Mouse (Mus musculus) ovary, adult 18-20 months (tissue): Measurements from ENCODE around the gene Jmjd8.

Experiments
- DNase-seq: peaks from one replicate; pipeline ENCODE4 v3.0.0; 2022; ENCODE audit warnings: low spot score, mixed read lengths

Jmjd8 gene

DNA sequence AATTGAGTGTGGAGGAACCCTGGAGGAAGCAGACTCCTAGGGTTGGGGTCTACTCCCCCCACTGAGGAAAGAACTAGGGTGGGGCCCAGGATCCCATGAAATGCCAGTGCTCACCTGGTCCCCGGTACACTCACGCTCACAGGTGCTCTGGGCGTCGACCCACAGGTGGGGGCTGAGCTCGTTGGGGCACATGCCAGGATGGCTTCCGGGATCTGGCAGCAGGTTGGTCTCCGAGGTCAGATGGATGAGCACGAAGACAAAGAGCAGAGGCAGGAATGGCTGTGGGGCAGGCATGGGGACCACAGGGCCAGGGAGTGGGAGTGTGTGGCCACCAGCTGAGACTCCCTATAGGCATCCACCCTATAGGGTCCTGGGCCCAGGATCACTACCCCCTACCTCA is 51.1 kb downstream of the Jmjd8 start:
- no peak for DNase-seq

DNA sequence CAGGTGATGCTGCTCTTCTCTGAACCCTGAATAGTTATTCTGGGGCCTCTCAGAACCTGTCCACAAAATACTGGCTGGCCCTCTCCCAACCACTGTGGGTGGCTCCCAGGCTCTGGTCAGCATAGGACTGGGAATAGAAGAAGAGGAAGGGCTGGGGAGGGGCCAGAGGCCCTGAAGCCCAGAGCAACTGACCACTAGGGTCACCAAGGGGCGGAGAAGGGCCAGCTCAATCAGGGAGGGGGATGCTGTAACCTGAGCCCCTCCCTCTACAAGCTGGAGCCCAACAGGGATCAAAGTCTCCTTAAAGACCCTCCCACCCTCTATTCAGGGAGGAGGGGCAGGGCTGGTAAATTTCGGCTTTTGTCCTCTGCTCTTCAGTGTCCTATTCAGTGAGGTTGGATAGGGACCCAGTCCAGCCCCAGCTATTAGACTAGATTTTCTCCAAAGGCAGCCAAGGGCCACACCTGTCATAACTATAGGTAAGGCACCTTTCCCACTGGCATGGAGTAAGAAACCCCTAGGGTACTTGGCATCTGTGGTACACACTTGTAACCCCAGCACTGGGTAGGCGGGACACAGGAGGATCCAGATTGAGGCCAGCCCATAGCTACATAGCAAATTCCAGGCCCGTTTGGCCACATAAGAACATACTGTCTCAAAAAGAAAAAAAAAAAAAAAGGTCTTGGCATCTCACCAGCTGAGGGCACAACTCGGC is 51.7 kb downstream of the Jmjd8 start, which contains the start of gene Wfikkn1:
Gene Wfikkn1 (minus strand): TSS at position 663 of the 715 bp plus-strand sequence.
- no peak for DNase-seq

- DNase-seq, result no peak
These were observed 52.4 kb downstream of the Jmjd8 start for GRCm38 (mm10) chr17:25880913-25881641.
